Mouse (Mus musculus): ENCODE measurements around the gene Pappa.

Pappa gene

DNA sequence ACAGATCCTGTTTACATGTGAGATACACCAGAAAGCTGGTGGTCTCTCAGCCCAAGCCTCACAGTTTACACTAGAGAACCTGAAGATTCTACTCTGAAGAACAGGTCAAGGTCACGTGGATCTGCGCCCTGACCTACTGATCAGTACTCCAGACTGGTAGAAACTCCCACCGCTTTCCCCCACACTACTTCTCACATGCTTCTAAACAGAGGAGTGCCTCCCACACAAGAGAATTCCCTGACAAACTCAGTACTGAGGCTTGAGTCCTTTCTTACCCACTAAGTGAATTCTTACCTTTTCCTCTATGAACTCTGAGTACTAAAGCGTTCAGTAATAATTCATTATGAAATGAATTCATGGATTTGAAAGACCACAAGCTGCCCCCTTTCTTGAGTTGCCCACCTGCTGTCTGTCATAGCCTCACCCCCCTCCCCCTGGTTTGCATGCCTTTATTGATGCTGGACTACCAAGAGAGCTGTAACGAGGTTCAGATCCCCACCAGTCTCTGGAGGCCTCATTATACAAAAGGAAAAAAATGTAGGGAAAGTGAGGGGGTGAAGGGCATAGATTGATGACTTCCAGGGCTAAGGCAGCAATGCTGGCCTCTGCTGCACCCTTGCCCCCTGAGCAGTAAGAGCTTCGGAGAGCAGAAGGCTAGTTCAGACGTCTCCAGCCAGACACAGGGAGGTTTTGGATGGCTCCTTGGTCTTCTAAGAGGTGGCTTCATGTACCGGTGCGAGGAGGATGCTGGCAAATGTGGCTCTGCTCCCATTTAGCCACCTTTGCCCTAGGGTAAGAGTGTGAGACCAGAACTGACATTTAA lies 204.7 kb downstream of the Pappa start:
- DNase-seq (ENCODE audit: low spot score), result no peak

DNA sequence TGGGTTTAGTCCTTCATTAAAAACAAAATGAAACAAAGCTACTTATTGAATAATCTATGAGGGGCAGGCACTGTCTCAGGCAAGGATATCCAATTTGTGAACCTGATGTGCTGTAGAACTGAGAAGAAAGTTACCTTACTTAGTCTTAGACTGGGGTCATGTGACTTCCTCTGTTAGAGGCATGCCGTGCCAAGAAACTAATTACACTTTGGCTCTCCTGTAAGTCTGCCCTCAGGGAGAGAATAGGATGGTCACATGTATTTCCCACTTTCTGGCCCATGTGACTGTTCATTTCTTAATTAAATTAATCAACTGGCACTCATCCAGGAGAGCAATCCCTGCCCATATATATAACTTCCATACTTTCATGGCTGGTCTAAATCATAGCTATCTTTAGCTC lies 209.7 kb downstream of the Pappa start:
- no peak for DNase-seq (ENCODE audit: low spot score)

DNA sequence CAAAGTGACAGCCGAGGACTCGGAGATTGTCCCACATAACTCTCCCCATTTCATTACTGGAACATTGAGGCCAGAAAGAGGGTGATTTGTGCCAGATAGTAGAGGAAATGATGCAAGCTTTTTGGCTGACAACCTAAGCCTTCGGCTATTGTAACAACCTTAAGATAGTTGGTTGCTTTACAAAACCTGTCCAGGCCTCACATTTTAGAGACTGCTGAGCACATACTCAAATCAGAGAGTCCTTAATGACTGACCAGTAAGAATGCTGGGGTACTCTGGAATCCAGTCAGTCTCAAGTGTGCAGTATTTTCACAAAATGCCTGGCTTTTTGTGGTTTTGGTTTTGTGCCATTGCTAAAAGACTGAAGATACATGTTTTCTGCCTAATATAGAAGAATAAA lies 217.8 kb downstream of the Pappa start:
- no peak for DNase-seq (ENCODE audit: low spot score)

DNA sequence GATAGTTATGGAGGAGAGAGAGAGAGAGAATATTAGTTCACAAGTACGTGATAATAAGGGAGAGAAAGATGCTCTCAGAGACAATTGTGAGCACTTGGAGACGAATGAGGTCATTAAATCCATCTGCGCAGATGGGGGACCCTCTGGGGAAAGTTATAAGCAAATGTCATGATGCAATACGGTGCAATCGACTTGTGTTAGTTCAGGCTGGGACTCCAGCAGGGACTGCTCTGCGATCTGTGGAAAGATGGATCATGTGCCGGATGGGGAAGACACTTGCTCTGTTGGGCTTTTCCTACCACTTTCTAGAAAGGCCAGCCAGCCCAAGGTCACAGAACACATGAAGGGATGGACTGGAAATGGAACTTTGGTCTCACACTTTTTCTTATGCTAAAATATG lies 226.5 kb downstream of the Pappa start:
- DNase-seq (ENCODE audit: low spot score), result no peak

DNA sequence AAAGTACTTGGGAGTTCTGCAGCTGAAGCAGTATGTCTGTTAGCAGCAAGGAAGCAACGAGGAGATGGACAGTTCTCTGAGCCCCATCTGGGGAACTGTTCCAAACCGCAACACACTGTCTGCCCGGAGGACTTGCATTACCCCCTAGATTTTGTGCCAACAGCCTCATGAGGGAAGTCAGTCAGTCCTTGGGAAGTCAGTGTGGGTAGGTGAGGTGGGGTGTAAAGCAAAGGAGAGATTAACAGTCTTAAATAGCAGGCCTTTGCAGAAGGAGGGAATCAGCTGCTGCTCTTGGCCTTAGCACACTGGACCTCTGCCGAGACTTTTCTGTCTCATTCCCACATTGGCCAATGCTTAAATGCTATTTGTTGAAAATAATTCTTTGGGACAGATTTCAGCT lies 230.6 kb downstream of the Pappa start:
- no peak for DNase-seq (ENCODE audit: low spot score)

DNA sequence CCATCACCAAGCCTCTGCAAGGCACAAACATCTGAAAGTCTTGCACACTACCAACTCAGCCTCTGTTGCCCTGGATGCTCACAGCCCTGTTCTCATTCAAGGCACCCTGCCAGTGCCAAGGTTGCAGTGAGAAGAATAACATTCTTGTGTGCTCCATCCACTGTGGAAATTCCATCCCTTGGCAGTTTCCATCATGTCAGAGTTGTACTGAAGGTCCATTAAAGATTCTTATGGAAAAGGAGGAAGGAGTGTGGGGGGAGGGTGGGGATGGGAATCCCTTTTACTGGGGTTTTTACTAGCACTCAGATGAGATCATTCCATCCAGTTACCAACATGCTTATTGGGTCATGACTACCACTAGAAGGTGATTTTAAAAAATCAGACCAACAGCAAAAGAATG lies 243.2 kb downstream of the Pappa start:
- DNase-seq (ENCODE audit: low spot score), result no peak

DNA sequence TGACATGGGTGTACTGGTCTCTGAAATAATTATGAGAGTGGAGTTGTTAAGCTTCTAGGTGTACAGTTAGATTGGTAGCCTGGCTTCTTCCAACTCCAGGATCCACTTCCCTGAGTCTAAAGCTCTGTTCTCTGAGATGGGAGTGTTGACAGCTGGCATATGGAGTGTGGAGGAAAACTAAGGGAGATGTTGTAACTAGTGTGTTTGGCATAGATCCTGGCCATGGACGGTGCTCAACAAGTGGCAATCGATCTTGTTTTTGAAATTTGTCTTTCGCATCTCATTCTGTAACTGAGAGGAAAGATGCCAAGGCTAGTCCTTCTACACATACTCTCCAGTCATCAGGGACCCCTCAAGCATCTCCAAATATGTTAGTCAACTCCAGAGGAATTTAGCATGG lies 248.8 kb downstream of the Pappa start:
- DNase-seq (ENCODE audit: low spot score), result no peak

DNA sequence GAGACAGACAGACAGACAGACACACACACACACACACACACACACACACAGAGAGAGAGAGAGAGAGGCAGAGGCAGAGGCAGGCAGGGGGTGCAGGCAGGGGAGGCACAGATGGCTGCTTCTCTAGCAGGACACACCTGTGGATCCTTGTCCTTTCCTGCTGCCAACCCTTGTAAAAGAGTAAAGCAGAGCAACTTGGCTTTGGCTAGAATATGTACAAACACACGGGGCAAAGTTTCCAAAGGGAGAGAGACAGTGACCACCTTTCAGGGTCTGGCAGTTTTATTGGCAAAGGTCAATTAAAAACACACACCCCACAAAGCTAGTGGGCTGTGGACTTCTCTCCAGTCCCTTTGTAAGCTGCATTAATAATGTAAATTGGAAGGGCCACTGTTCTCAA lies 249.9 kb downstream of the Pappa start:
- DNase-seq (ENCODE audit: low spot score), result no peak

DNA sequence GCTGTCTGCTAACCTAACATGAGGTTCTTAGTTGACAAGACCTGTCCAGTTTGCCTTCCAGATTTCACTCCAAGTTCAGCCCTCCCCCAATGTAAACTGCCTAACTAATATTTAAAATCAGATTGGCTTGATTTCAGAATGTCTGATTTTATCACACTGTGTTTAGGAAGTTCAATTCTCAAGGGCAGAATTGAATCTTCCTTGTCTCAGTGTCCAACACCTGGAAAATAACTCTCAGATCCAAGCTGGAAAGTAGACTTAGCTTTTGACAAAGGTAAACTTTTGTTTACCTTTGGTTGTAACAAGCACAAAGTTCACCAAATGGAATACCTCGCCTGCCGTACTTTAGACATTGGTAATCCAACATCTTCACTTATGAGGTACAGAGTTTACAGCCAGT lies 252.6 kb downstream of the Pappa start:
- no peak for DNase-seq (ENCODE audit: low spot score)

DNA sequence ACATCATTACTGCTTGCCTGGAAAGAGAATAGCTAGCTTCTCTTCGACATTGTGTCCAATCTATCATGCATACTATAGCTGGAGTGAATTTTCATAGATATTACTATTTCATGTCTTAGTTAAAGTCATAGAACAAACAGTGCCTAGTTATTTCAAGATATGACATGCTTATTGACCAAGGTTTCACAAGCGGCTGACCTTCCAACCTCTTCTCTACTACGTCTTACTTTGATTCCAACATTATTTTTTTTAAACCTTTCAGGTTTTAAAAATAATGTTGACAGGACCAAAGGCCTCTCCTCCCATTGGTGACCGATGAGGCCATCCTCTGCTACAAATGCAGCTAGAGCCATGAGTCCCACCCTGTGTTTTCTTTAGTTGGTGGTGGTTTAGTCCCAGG lies 255.5 kb downstream of the Pappa start:
- DNase-seq (ENCODE audit: low spot score), result no peak

DNA sequence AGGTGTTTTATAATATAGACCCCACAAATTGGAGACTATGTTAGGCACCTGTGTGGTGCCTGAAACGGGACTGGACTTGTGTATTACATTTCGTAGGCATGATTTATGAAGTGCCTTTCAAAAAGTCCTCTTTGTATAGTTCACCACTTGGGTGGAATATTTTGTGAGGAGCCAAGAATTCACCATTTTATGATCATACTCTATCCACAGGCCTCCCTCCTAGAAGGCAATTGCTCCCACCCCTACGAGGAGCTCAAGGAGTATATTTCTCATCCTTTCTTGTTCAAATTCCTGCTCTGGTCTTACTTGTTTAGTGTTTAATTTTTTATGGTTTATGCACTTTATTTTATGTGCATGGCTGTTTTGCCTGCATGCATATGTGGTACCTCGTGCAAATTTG lies 259.1 kb downstream of the Pappa start:
- DNase-seq (ENCODE audit: low spot score), result no peak

DNA sequence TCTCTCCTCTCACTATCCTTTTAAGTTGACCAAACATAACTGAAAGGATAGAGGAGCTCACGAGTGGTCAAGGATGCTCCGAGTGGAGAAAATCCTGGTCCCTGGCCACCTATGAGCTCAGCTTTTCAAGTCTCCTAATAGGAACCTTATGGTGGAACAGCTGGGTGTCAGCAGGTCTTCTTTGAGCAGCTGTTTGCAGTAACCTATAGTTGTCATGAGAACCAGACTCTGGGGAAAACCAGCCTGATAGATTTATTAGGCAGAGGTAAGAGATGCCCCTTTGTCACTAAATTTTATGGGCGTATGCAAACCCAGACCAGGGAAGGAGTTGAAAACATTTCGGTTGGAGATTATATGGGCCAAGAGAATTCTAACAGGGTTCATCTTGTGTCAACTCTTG lies 267.0 kb downstream of the Pappa start:
- no peak for DNase-seq (ENCODE audit: low spot score)

DNA sequence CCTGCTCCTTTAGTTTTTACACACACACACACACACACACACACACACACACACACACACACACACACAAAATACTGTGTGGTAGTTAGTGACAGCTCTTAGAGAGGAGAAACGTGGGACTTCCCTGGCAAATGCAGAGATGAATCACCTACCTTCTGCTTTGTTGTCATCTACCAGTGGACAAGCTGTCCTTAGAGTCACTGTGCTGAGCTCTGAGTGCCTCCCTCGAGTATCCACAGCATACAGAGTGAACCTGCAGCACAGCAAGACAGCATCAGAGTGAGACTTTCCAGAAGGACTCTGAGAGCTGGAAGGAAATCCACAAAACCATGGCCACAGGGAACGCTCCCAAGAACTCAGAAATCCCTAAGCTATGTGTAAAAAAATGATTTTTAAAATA lies 272.8 kb downstream of the Pappa start:
- DNase-seq (ENCODE audit: low spot score), result no peak

DNA sequence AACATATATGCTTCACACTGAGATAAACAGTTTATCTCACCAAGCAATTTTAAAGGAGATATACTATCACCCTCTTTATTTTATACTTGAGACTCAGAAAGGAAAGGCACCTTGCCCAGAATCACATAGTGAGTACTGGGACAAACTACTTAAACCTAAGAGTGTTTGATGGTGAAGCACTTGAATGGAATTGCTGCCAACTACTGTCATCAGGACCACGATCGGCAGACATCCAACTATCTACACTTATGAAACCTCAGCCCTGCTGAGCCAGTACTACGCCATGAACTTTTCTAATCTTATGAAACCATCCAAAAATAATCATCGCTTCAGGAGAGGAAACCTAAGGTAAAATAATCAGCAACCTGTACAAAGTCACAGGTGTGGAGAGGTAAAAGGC lies 275.5 kb downstream of the Pappa start:
- no peak for DNase-seq (ENCODE audit: low spot score)

DNA sequence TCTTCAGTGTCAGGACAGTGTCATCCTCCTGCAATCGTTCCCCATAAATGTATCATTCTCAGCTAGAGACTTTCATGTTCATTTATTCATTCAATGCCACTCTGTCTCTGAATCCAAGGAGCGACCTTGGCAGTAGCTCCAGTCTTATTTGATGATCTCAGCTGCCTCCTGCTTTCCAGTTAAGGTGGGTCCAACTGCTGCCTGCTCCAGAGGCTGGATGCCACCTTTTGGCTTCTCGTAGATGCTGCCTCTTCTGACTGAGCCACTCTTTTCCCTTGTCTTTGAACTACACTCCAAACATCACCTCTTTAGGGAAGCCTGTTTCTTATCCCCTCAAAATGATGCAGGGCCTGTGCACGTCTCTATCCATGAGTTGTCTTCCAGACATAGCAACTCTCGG lies 278.3 kb downstream of the Pappa start:
- no peak for DNase-seq (ENCODE audit: low spot score)

DNA sequence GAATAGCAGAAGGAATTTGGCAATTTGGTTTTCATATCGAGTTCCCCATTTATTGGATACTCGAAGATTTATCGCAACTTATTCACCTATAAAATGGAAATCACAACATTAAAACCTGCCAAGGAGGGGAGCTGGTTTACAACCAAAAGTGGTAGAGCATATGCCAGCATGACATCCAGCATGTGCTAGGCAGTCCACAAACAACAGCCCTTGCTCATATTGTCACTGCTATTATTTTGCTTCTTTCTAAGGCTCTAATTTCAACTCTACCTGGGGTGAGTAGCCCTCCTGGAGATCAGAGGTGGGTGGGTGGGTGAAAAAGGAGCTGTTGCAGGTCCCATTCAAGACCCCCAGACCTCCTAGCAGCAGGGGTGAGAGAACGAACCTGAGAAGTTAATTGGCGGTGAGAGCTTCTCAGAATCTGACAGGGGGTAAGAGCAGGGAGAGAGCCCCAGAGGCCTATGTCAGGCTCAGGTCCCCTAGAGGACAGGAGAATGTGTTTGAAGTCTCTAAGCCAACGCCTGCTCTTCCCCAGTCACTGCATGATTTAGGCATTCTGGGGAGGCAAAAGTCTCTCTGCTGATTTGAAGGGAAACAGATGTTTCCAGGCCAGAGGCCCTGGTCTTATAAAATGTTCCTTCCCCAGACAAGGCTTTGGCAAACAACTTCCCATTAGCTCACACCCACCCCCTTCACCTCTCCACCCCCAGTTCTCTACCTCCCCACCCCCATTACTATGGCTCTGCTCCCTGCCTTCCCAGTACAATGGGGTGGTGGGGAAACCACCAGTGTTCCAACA lies 279.1 kb downstream of the Pappa start:
- no peak for DNase-seq (ENCODE audit: low spot score)
